Mouse (Mus musculus): ENCODE results near the gene Itih3. TPM values are rescaled to one million over a fixed set of nuclear protein-coding genes. Genes with fewer than 3 reads are reported as not detected.
A peak's percentile ranks its signal among the peaks of the same experiment; 100 is the strongest.

The Itih3 gene
- polyA plus RNA-seq (2016; fragmentation: Nextera tagmentation; extraction: Ambion mirVana), result 1.4 and 2.2 TPM in 2 replicates

- Histone ChIP-seq H3K4me1 (replicated peaks) (no peaks in the 10 kb centered on the region), H3K9ac (no peak within 1 kb of the TSS), H3K4me2 (no peak within 1 kb of the TSS), H3K27ac (ENCODE audit: poor library complexity, severe bottlenecking) (no peak within 1 kb of the TSS), H3K27me3 (replicated peaks) (no peaks in the 10 kb centered on the region), H3K36me3 (no peaks in the 10 kb centered on the region), H3K4me3 (no peak within 1 kb of the TSS), H3K9me3 (replicated peaks) (no peaks in the 10 kb centered on the region)
- 31% methylated on average over 6 of the region's 6 CpGs for WGBS
- ATAC-seq (ENCODE audit: insufficient number of reproducible peaks, low FRiP score), result peak; percentile 55; the same call in 1 of the 2 replicates
Measured at GRCm38 (mm10) chr14:30923375-30924105, at the start of gene Itih3. Gene Itih3 (minus strand): TSS chr14:30923760.

- Histone ChIP-seq H3K36me3 (no peaks in the 10 kb centered on the region), H3K9me3 (replicated peaks) (no peaks in the 10 kb centered on the region), H3K4me3 (no peak overlapping the region), H3K4me2 (no peak overlapping the region), H3K27me3 (replicated peaks) (no peaks in the 10 kb centered on the region), H3K4me1 (replicated peaks) (no peaks in the 10 kb centered on the region), H3K27ac (ENCODE audit: poor library complexity, severe bottlenecking) (no peak overlapping the region), H3K9ac (no peak overlapping the region)
- ATAC-seq (ENCODE audit: insufficient number of reproducible peaks, low FRiP score), result no peak
- WGBS, result 88% methylated on average over 1 of the region's 1 CpGs
Measured at GRCm38 (mm10) chr14:30960366-30960765, 36.8 kb upstream of the Itih3 start.

- Histone ChIP-seq H3K36me3 (no peaks in the 10 kb centered on the region), H3K9ac (no peak overlapping the region), H3K27me3 (replicated peaks) (no peaks in the 10 kb centered on the region), H3K4me3 (no peak overlapping the region), H3K9me3 (replicated peaks) (no peaks in the 10 kb centered on the region), H3K4me2 (no peak overlapping the region), H3K27ac (ENCODE audit: poor library complexity, severe bottlenecking) (no peak overlapping the region), H3K4me1 (replicated peaks) (no peaks in the 10 kb centered on the region)
- whole genome bisulfite sequencing, result 85% methylated on average over 4 of the region's 4 CpGs
- no peak for ATAC-seq (ENCODE audit: insufficient number of reproducible peaks, low FRiP score)
Measured at GRCm38 (mm10) chr14:30959031-30959430, 35.5 kb upstream of the Itih3 start.

GRCm38 (mm10) chr14:30958517-30958916 is 35.0 kb upstream of the Itih3 start:
- Histone ChIP-seq H3K4me1 (replicated peaks) (no peaks in the 10 kb centered on the region), H3K27ac (ENCODE audit: poor library complexity, severe bottlenecking) (no peak overlapping the region), H3K27me3 (replicated peaks) (no peaks in the 10 kb centered on the region), H3K36me3 (no peaks in the 10 kb centered on the region), H3K4me2 (no peak overlapping the region), H3K9me3 (replicated peaks) (no peaks in the 10 kb centered on the region), H3K9ac (no peak overlapping the region), H3K4me3 (no peak overlapping the region)
- ATAC-seq (ENCODE audit: insufficient number of reproducible peaks, low FRiP score), result no peak
- 68% methylated on average over 2 of the region's 2 CpGs for WGBS

GRCm38 (mm10) chr14:30951154-30951825 is 27.7 kb upstream of the Itih3 start, which contains the start of gene Nek4:
Gene Nek4 (plus strand): TSS chr14:30951377.
- no peaks in the 10 kb centered on the region for H3K9me3 ChIP-seq (replicated peaks)
- WGBS, result under 1% methylated on average over 57 of the region's 57 CpGs
- H3K9ac ChIP-seq, result peak within 1 kb of the TSS; percentile 82
- peak within 1 kb of the TSS; percentile 74 for H3K4me3 ChIP-seq
- peaks cover 8% of the 10 kb centered on the region for H3K4me1 ChIP-seq (replicated peaks)
- no peak within 1 kb of the TSS; the same call in 1 of the 2 replicates for H3K27ac ChIP-seq (ENCODE audit: poor library complexity, severe bottlenecking)
- H3K27me3 ChIP-seq (replicated peaks), result no peaks in the 10 kb centered on the region
- no peaks in the 10 kb centered on the region for H3K36me3 ChIP-seq
- peak within 1 kb of the TSS; percentile 76 for H3K4me2 ChIP-seq
- peak; percentile 99 for ATAC-seq (ENCODE audit: insufficient number of reproducible peaks, low FRiP score)

- 96% methylated on average over 10 of the region's 10 CpGs for WGBS
- H3K9ac ChIP-seq, result no peak overlapping the region
- ATAC-seq (ENCODE audit: insufficient number of reproducible peaks, low FRiP score), result no peak
- H3K27ac ChIP-seq (ENCODE audit: poor library complexity, severe bottlenecking), result no peak overlapping the region
- H3K27me3 ChIP-seq (replicated peaks), result no peaks in the 10 kb centered on the region
- no peaks in the 10 kb centered on the region for H3K9me3 ChIP-seq (replicated peaks)
- H3K4me3 ChIP-seq, result no peak overlapping the region
- peaks cover 8% of the 10 kb centered on the region for H3K4me1 ChIP-seq (replicated peaks)
- no peak overlapping the region for H3K4me2 ChIP-seq
- no peaks in the 10 kb centered on the region for H3K36me3 ChIP-seq
Measured at GRCm38 (mm10) chr14:30949986-30950385, 26.4 kb upstream of the Itih3 start.

GRCm38 (mm10) chr14:30944745-30945144 is 21.2 kb upstream of the Itih3 start:
- Histone ChIP-seq H3K36me3 (no peaks in the 10 kb centered on the region), H3K4me2 (no peak overlapping the region), H3K4me1 (replicated peaks) (no peaks in the 10 kb centered on the region), H3K9ac (no peak overlapping the region), H3K27me3 (replicated peaks) (no peaks in the 10 kb centered on the region), H3K27ac (ENCODE audit: poor library complexity, severe bottlenecking) (no peak overlapping the region), H3K9me3 (replicated peaks) (no peaks in the 10 kb centered on the region), H3K4me3 (no peak overlapping the region)
- ATAC-seq (ENCODE audit: insufficient number of reproducible peaks, low FRiP score), result no peak
- WGBS, result 85% methylated on average over 2 of the region's 2 CpGs

- Histone ChIP-seq H3K9me3 (replicated peaks) (no peaks in the 10 kb centered on the region), H3K4me3 (no peak overlapping the region), H3K36me3 (no peaks in the 10 kb centered on the region), H3K4me2 (no peak overlapping the region), H3K27me3 (replicated peaks) (no peaks in the 10 kb centered on the region), H3K4me1 (replicated peaks) (no peaks in the 10 kb centered on the region), H3K27ac (ENCODE audit: poor library complexity, severe bottlenecking) (no peak overlapping the region), H3K9ac (no peak overlapping the region)
- ATAC-seq (ENCODE audit: insufficient number of reproducible peaks, low FRiP score), result 0 out of 2 replicates have a peak, but pooled peaks have one; percentile 36
- WGBS, result 57% methylated on average over 11 of the region's 11 CpGs
Measured at GRCm38 (mm10) chr14:30943860-30944674, 20.5 kb upstream of the Itih3 start.

- Histone ChIP-seq H3K4me2 (no peak within 1 kb of the TSS), H3K27ac (ENCODE audit: poor library complexity, severe bottlenecking) (no peak within 1 kb of the TSS), H3K9me3 (replicated peaks) (no peaks in the 10 kb centered on the region), H3K4me3 (no peak within 1 kb of the TSS), H3K36me3 (no peaks in the 10 kb centered on the region), H3K27me3 (replicated peaks) (no peaks in the 10 kb centered on the region), H3K4me1 (replicated peaks) (no peaks in the 10 kb centered on the region), H3K9ac (no peak within 1 kb of the TSS)
- no peak for ATAC-seq (ENCODE audit: insufficient number of reproducible peaks, low FRiP score)
- 78% methylated on average over 7 of the region's 7 CpGs for WGBS
Measured at GRCm38 (mm10) chr14:30943038-30943437, 19.5 kb upstream of the Itih3 start, which contains the start of gene Itih1. Gene Itih1 (minus strand): TSS chr14:30943289.

- WGBS, result 67% methylated on average over 4 of the region's 4 CpGs
- Histone ChIP-seq H3K9ac (no peak overlapping the region), H3K4me1 (replicated peaks) (no peaks in the 10 kb centered on the region), H3K4me2 (no peak overlapping the region), H3K36me3 (no peaks in the 10 kb centered on the region), H3K4me3 (no peak overlapping the region), H3K27me3 (replicated peaks) (no peaks in the 10 kb centered on the region), H3K27ac (ENCODE audit: poor library complexity, severe bottlenecking) (no peak overlapping the region), H3K9me3 (replicated peaks) (no peaks in the 10 kb centered on the region)
- no peak for ATAC-seq (ENCODE audit: insufficient number of reproducible peaks, low FRiP score)
Measured at GRCm38 (mm10) chr14:30942254-30942653, 18.7 kb upstream of the Itih3 start.

GRCm38 (mm10) chr14:30933351-30933750 is 9.8 kb upstream of the Itih3 start:
- Histone ChIP-seq H3K9ac (no peak overlapping the region), H3K27me3 (replicated peaks) (no peaks in the 10 kb centered on the region), H3K27ac (ENCODE audit: poor library complexity, severe bottlenecking) (no peak overlapping the region), H3K4me2 (no peak overlapping the region), H3K4me3 (no peak overlapping the region), H3K4me1 (replicated peaks) (no peaks in the 10 kb centered on the region), H3K36me3 (no peaks in the 10 kb centered on the region), H3K9me3 (replicated peaks) (no peaks in the 10 kb centered on the region)
- WGBS, result 82% methylated on average over 9 of the region's 9 CpGs
- ATAC-seq (ENCODE audit: insufficient number of reproducible peaks, low FRiP score), result no peak

Measured in heart, embryonic 12.5 days (tissue).